Mouse (Mus musculus) cortical plate, adult 2 months (tissue): ENCODE data around the gene Ripk1.

ENCODE experiments used
- CTCF ChIP-seq: fragments of 200-500 bp; IDR thresholded peaks from 2 replicates; pipeline ENCODE4 v1.5.1; 2011; ENCODE audit warnings: mild to moderate bottlenecking, control low read depth, low read length; ENCODE audit not compliant: insufficient read depth; ENCODE audit errors: extremely low read depth
- POLR2A ChIP-seq: fragments of 200-500 bp; IDR thresholded peaks from 2 replicates; pipeline ENCODE4 v1.6.1; 2011; ENCODE audit warnings: mild to moderate bottlenecking, low read length, control low read depth; ENCODE audit not compliant: insufficient read depth; ENCODE audit errors: extremely low read depth

GRCm38 (mm10) chr13:34040091-34040490 lies 37.9 kb downstream of the Ripk1 start:
- TF ChIP-seq POLR2A (no peak), CTCF (no peak)
